Mouse (Mus musculus) kidney, adult 2 months (tissue): ENCODE results near the gene Mtcl1.

Experiments
- CTCF ChIP-seq: fragments of 200-500 bp; conservative IDR thresholded peaks from 2 replicates; pipeline ENCODE4 v1.5.1; 2011; ENCODE audit warnings: low read depth, mild to moderate bottlenecking, control low read depth, low read length, moderate library complexity, mixed read lengths; ENCODE audit not compliant: insufficient read depth, insufficient read length
- POLR2A ChIP-seq: fragments of 200-500 bp; IDR thresholded peaks from one replicate; pipeline ENCODE4 v1.6.1; 2011; ENCODE audit warnings: low read depth, low read length, control low read depth

DNA sequence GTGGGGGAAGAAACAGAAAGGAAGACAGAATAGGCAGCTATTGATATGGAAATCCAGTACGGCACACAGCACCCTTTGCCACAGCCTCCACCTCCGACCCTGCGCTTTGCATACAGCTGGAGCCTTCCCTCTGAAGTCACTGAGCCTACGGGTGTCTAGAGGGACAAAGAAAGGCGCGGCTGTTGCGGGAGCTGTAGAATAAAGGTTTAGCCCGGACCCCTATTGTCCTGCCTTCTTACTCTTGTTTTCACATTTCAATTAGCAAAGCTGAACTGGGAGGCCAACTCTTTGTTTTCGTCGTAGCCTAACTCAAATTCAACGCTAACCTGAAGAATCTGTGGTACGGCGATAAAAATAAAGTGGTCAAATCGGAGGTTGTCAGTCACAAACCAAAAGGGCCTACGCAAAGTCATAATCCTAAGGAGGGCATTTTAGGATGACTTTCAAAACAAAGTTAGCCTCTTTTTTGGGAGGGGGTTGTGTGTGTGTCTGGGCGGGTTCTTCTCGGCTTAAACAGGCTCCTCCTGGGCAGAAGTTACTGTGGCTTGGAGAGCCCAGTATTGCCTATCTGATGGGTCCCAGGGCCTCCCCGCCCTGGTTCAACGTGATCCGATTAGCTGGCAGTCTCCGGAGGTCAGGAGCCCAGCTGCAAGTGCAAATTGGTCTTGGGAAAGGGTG, 30.4 kb upstream of the Mtcl1 start:
- no peak for TF ChIP-seq POLR2A
- TF ChIP-seq CTCF: no peak
